Mouse (Mus musculus) myocyte (in vitro differentiated cells): ENCODE data around the gene Phb2. TPM values are rescaled to one million over a fixed set of nuclear protein-coding genes. Genes with fewer than 3 reads are reported as not detected.

ENCODE experiments used
- H3K27me3 ChIP-seq: one replicate; pipeline ENCODE4 v1.6.1; 2011; ENCODE audit not compliant: control insufficient read depth, insufficient read depth, insufficient read length
- H3K36me3 ChIP-seq: one replicate; pipeline ENCODE4 v1.6.1; 2011; ENCODE audit not compliant: control insufficient read depth, insufficient read depth
- H3K4me2 ChIP-seq: one replicate; pipeline ENCODE4 v1.6.1; 2011; ENCODE audit warnings: low read depth, control low read depth
- H3K4me3 ChIP-seq: one replicate; pipeline ENCODE4 v1.5.1; 2011; ENCODE audit warnings: mild to moderate bottlenecking, control low read depth, moderate library complexity
- H3K79me2 ChIP-seq: one replicate; pipeline ENCODE4 v1.6.1; 2011; ENCODE audit not compliant: control insufficient read depth, insufficient read depth
- H3ac ChIP-seq: one replicate; pipeline ENCODE4 v1.6.1; 2011; ENCODE audit not compliant: control insufficient read depth, insufficient read length
- CEBPB ChIP-seq: IDR thresholded peaks from 2 replicates; pipeline ENCODE4 v1.6.1; 2011; ENCODE audit warnings: mild to moderate bottlenecking, moderate library complexity; ENCODE audit not compliant: poor library complexity, insufficient read depth, severe bottlenecking
- E2F4 ChIP-seq: IDR thresholded peaks from one replicate; pipeline ENCODE4 v1.6.1; 2011; ENCODE audit warnings: mild to moderate bottlenecking, control low read depth, moderate library complexity; ENCODE audit not compliant: insufficient read depth
- MAX ChIP-seq: IDR thresholded peaks from one replicate; pipeline ENCODE4 v1.6.1; 2011; ENCODE audit warnings: low read depth, mild to moderate bottlenecking, control low read depth
- MYOD1 ChIP-seq, 3 experiments: IDR thresholded peaks; one replicate each; pipeline ENCODE4 v1.6.1; 2011; ENCODE audit warnings: control low read depth in 2 of 3, low read depth in 2 of 3, mild to moderate bottlenecking in 2 of 3, moderate library complexity in 1 of 3; ENCODE audit not compliant: insufficient read length in 2 of 3, control insufficient read depth in 1 of 3
- MYOG ChIP-seq, 3 experiments: IDR thresholded peaks; one replicate each; pipeline ENCODE4 v1.6.1; 2011; ENCODE audit warnings: control low read depth in 2 of 3, low read depth in 2 of 3, mild to moderate bottlenecking in 2 of 3; ENCODE audit not compliant: insufficient read length in 2 of 3, control insufficient read depth in 1 of 3, insufficient read depth in 1 of 3
- POLR2A ChIP-seq: IDR thresholded peaks from one replicate; pipeline ENCODE4 v1.6.1; 2011; ENCODE audit warnings: low read depth, mild to moderate bottlenecking, control low read depth, moderate library complexity; ENCODE audit not compliant: insufficient read length
- POLR2AphosphoS2 ChIP-seq: IDR thresholded peaks from one replicate; pipeline ENCODE4 v1.6.1; 2011; ENCODE audit warnings: low read depth, control low read depth; ENCODE audit not compliant: insufficient read length
- REST ChIP-seq: IDR thresholded peaks from one replicate; pipeline ENCODE4 v1.6.1; 2011; ENCODE audit warnings: mild to moderate bottlenecking, control low read depth, moderate library complexity; ENCODE audit not compliant: insufficient read depth, insufficient read length
- SRF ChIP-seq: IDR thresholded peaks from one replicate; pipeline ENCODE4 v1.6.1; 2011; ENCODE audit warnings: low read depth; ENCODE audit not compliant: control insufficient read depth, insufficient read length
- TCF12 ChIP-seq: IDR thresholded peaks from one replicate; pipeline ENCODE4 v1.6.1; 2011; ENCODE audit warnings: mild to moderate bottlenecking, control low read depth; ENCODE audit not compliant: poor library complexity, insufficient read depth, severe bottlenecking
- TCF3 ChIP-seq: IDR thresholded peaks from one replicate; pipeline ENCODE4 v1.6.1; 2011; ENCODE audit warnings: low read depth, control low read depth; ENCODE audit not compliant: insufficient read length
- USF1 ChIP-seq: IDR thresholded peaks from one replicate; pipeline ENCODE4 v1.6.1; 2011; ENCODE audit warnings: low read depth, mild to moderate bottlenecking, control low read depth, moderate library complexity
- polyA plus RNA-seq: library from polyadenylated mRNA; unstranded; fragments of >200 nt; fragmentation: generic; extraction: Trizol; gene quantifications from one replicate; pipeline ENCODE4 v1.2.1, GENCODE M21; 2012; ENCODE audit warnings: missing spikeins

The Phb2 gene
- polyA plus RNA-seq, 1 experiment, result 339 TPM

- H3K4me2 ChIP-seq, result peak overlapping the region; percentile 72
- H3K79me2 ChIP-seq, result peaks cover 56% of the 10 kb centered on the region
- peak overlapping the region; percentile 95 for H3ac ChIP-seq
- peak; percentile 50; the same call in 1 of the 2 replicates for TF ChIP-seq CEBPB
- TF ChIP-seq E2F4, result no peak
- peak overlapping the region; percentile 36 for H3K4me3 ChIP-seq
- H3K27me3 ChIP-seq, result no peaks in the 10 kb centered on the region
- H3K36me3 ChIP-seq, result peaks cover 6% of the 10 kb centered on the region
These were observed 43.2 kb downstream of the Phb2 start for GRCm38 (mm10) chr6:124755306-124755705.

- Histone ChIP-seq H3K79me2 (peaks cover 49% of the 10 kb centered on the region), H3K4me2 (peak within 1 kb of the TSS; percentile 87), H3K4me3 (peak within 1 kb of the TSS; percentile 36), H3ac (peak within 1 kb of the TSS; percentile 95), H3K27me3 (no peaks in the 10 kb centered on the region), H3K36me3 (peaks cover 6% of the 10 kb centered on the region)
- TF ChIP-seq POLR2A, result peak; percentile 51
- peak; percentile 14 for TF ChIP-seq POLR2AphosphoS2
- no peak for TF ChIP-seq REST
These were observed 43.9 kb downstream of the Phb2 start, which contains the start of the genes Gm45234 and Atn1 for GRCm38 (mm10) chr6:124755831-124756595. Gene Gm45234, minus strand, starts transcription at chr6:124756021. Gene Atn1, minus strand, starts transcription at chr6:124756524.

DNA sequence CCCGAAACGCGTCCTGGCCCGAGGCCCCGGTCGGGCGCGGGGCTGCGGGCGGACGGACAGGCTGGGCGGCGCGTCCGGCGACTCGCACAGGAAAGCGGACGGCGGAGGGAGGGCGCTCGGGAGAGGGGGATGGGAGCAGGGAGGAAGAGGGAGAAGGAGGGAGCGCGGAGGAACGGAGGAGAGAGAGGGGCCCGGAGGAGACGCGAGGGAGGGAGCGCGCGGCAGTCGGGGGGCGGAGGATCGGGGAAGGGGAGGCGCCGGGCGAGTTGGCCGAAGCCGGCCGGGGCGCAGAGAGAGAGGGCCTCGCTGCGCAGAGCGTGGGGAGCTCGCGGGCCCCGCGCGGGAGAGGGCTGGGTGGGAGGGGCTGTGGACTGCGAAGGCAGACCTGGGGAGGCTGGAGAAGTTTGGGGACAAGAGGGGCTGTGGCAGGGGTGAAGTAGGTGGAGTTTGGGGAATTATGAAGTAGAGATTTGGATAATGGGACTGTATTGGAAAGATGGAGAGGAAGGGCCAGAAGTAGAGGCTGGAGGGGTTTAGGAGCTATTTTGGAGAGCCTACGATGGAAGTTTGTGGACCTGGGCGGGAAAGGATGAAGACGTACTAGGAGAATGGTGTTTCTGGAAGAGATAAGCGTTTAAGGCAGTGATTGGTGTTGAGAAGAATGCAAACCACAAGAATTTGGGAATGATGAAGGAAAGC is 44.7 kb downstream of the Phb2 start:
- Histone ChIP-seq H3K79me2 (peaks cover 42% of the 10 kb centered on the region), H3K27me3 (no peaks in the 10 kb centered on the region), H3K4me2 (peak overlapping the region; percentile 87), H3ac (peak overlapping the region; percentile 95), H3K36me3 (peaks cover 6% of the 10 kb centered on the region), H3K4me3 (peak overlapping the region; percentile 36)
- peak; percentile 52 for TF ChIP-seq POLR2AphosphoS2
- TF ChIP-seq TCF3, result no peak
- TF ChIP-seq POLR2A, result peak; percentile 62

GRCm38 (mm10) chr6:124757351-124757880 is 45.3 kb downstream of the Phb2 start:
- Histone ChIP-seq H3K27me3 (no peaks in the 10 kb centered on the region), H3K79me2 (peaks cover 35% of the 10 kb centered on the region), H3K36me3 (peaks cover 1% of the 10 kb centered on the region), H3K4me2 (peak overlapping the region; percentile 87), H3ac (peak overlapping the region; percentile 95), H3K4me3 (peak overlapping the region; percentile 36)
- no peak for TF ChIP-seq REST
- TF ChIP-seq CEBPB, result no peak
- no peak for TF ChIP-seq E2F4
- TF ChIP-seq MYOG (IDR thresholded peaks at IDR 0.05; ENCODE audit: control insufficient read depth in 1 of 3, insufficient read depth in 1 of 3, insufficient read length in 2 of 3, low read depth in 2 of 3), result no peak
- no peak for TF ChIP-seq SRF
- no peak for TF ChIP-seq TCF12
- no peak for TF ChIP-seq MYOD1 (IDR thresholded peaks at IDR 0.05; ENCODE audit: control insufficient read depth in 1 of 3, insufficient read length in 2 of 3, low read depth in 2 of 3)
- no peak for TF ChIP-seq POLR2AphosphoS2
- no peak for TF ChIP-seq MAX
- TF ChIP-seq USF1, result no peak
- no peak for TF ChIP-seq POLR2A
- no peak for TF ChIP-seq TCF3

DNA sequence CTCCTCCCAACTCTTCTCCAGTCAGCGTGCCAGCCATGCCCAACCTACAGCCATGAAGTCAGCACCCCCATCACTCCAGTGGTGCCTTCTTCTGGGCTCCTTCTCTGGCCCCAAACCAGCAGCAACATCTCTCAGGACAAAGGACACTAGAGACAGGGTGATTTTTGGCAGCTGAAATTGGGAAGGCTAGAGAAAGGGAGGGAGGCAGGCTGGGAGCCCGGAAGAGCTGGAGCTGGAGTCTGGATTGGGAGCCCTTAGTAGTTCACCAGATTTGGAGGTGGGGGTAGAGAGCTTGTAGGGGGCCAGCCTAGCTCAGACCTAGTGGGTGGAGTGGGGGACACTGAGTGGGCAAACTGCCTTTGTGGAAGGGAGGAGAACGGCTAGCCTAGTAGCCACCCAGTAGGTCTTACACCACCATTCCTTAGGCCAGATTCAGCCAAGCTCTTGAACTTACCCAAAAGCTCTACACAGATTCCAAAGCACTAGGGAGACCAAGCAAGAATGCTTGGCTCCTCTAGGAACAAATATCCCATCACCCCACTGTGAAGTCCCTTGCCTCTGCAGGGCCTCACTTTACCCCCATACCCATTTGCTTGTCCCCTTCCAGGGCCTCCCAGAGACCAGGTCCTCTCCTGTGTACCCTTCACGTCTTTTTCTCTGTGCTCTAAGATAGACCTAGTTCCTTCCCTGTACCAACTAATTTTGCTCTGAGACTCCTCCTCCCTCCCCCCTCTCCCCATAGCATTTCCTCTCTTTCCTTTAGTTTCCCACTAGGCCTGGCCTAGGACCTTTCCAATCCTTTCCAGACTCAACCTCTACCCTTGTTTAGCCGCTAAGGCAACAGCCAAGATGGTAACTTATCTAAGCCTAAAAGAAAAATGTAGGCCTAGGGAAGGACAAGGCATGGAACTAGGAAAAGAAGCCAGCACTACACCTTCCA is 46.0 kb downstream of the Phb2 start:
- Histone ChIP-seq H3K27me3 (no peaks in the 10 kb centered on the region), H3K79me2 (peaks cover 28% of the 10 kb centered on the region), H3K36me3 (no peaks in the 10 kb centered on the region), H3K4me3 (peak overlapping the region; percentile 36), H3K4me2 (peak overlapping the region; percentile 87), H3ac (no peak overlapping the region)
- TF ChIP-seq SRF (no peak), POLR2AphosphoS2 (peak; percentile 79), MYOD1 (IDR thresholded peaks at IDR 0.05; ENCODE audit: control insufficient read depth in 1 of 3, insufficient read length in 2 of 3, low read depth in 2 of 3) (no peak), TCF12 (no peak), POLR2A (peak; percentile 69)
